Mouse (Mus musculus) C2C12 (cell line): Measurements from ENCODE around the gene Cep170b. TPM values are rescaled to one million over a fixed set of nuclear protein-coding genes. Genes with fewer than 3 reads are reported as not detected.

Experiments
- H3K27me3 ChIP-seq: one replicate; pipeline ENCODE4 v1.6.1; 2011; ENCODE audit not compliant: control insufficient read depth, insufficient read depth, insufficient read length
- H3K36me3 ChIP-seq: one replicate; pipeline ENCODE4 v1.6.1; 2011; ENCODE audit not compliant: control insufficient read depth, insufficient read depth
- H3K4me3 ChIP-seq: one replicate; pipeline ENCODE4 v1.5.1; 2011; ENCODE audit warnings: mild to moderate bottlenecking, control low read depth; ENCODE audit not compliant: poor library complexity, insufficient read depth, severe bottlenecking
- H3K79me2 ChIP-seq: one replicate; pipeline ENCODE4 v1.6.1; 2011; ENCODE audit not compliant: control insufficient read depth, insufficient read depth
- H3K79me3 ChIP-seq: one replicate; pipeline ENCODE4 v1.6.1; 2011; ENCODE audit warnings: low read depth, control low read depth
- H3ac ChIP-seq: one replicate; pipeline ENCODE3; 2011; ENCODE audit warnings: low read depth; ENCODE audit not compliant: control insufficient read depth, insufficient read length
- CEBPB ChIP-seq: IDR thresholded peaks from one replicate; pipeline ENCODE4 v1.6.1; 2011; ENCODE audit warnings: low read depth, mild to moderate bottlenecking, control low read depth, moderate library complexity
- CTCF ChIP-seq: IDR thresholded peaks from one replicate; pipeline ENCODE4 v1.5.1; 2011; ENCODE audit not compliant: control insufficient read depth, insufficient read depth, insufficient read length
- FOSL1 ChIP-seq: IDR thresholded peaks from one replicate; pipeline ENCODE4 v1.8.0; 2011; ENCODE audit warnings: mild to moderate bottlenecking, low read length; ENCODE audit not compliant: poor library complexity, insufficient read depth, severe bottlenecking
- MAX ChIP-seq: IDR thresholded peaks from one replicate; pipeline ENCODE4 v1.6.1; 2011; ENCODE audit warnings: mild to moderate bottlenecking, control low read depth
- MYOD1 ChIP-seq: IDR thresholded peaks from one replicate; pipeline ENCODE4 v1.6.1; 2011; ENCODE audit warnings: low read depth; ENCODE audit not compliant: control insufficient read depth, insufficient read length
- MYOG ChIP-seq: IDR thresholded peaks from one replicate; pipeline ENCODE4 v1.6.1; 2011; ENCODE audit not compliant: control insufficient read depth, insufficient read length; ENCODE audit errors: extremely low read depth
- USF1 ChIP-seq: IDR thresholded peaks from one replicate; pipeline ENCODE4 v1.6.1; 2011; ENCODE audit warnings: low read depth, mild to moderate bottlenecking, control low read depth, moderate library complexity
- polyA plus RNA-seq: library from polyadenylated mRNA; unstranded; fragments of >200 nt; fragmentation: generic; extraction: Trizol; gene quantifications from one replicate; pipeline ENCODE4 v1.2.1, GENCODE M21; 2012; ENCODE audit warnings: missing spikeins

Cep170b gene
- polyA plus RNA-seq, 1 experiment = 33.3 TPM

- H3K36me3 ChIP-seq = no peaks in the 10 kb centered on the region
- no peak overlapping the region for H3K4me3 ChIP-seq
- H3K79me2 ChIP-seq = no peaks in the 10 kb centered on the region
- no peaks in the 10 kb centered on the region for H3K79me3 ChIP-seq
- TF ChIP-seq CEBPB (no peak), USF1 (no peak), CTCF (no peak), MYOD1 (no peak), MYOG (no peak), FOSL1 (no peak), MAX (no peak)
- no peak overlapping the region for H3ac ChIP-seq
- H3K27me3 ChIP-seq = peaks cover 4% of the 10 kb centered on the region
Observed at GRCm38 (mm10) chr12:112713984-112714383, 6.3 kb upstream of the Cep170b start.

DNA sequence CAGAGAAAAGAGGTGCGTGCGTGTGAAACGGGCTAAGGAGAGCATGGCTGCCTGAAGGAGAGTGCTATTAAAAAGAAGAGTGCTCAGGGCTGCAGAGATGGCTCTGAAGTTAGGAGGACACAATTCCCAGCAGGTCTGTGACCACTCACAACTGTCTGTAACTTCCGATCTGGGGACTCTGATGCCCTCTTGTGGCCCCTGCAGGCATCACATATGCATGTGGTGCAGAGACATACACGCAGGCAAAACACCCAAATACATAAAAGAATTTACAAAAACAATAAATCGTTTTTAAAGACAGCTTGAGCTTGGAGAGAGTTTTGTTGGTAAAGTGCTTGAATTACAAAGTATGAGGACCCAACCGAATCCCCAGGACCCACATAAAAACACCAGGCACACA is 3.1 kb upstream of the Cep170b start:
- TF ChIP-seq MYOD1 (no peak), USF1 (no peak), MYOG (no peak), FOSL1 (no peak), MAX (no peak), CEBPB (no peak), CTCF (peak; percentile 52)
- H3K4me3 ChIP-seq = no peak overlapping the region
- H3ac ChIP-seq = no peak overlapping the region
- H3K27me3 ChIP-seq = no peaks in the 10 kb centered on the region
- H3K36me3 ChIP-seq = no peaks in the 10 kb centered on the region
- H3K79me3 ChIP-seq = no peaks in the 10 kb centered on the region
- no peaks in the 10 kb centered on the region for H3K79me2 ChIP-seq

DNA sequence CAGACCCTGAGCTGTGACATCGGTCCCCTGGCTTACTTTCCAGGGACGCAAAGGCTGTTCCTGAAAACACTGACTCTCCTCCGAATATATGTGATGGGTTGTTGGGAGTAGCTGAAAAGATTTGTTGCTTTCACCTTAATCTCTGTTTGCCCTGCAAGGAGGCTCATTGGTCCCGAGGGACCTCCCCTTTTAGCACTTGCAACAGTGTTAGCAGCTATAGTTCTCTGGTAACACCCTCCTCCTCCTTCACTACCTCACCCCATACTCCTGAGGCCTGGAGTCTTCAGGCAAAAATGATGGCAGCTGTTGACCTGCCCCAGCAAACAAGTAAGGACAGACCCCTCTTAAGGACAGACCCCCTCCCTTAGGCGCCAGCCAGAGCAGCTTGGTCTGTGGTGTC is 1.3 kb upstream of the Cep170b start:
- H3K79me2 ChIP-seq = peaks cover 14% of the 10 kb centered on the region
- H3K4me3 ChIP-seq = no peak overlapping the region
- TF ChIP-seq CEBPB = no peak
- no peak for TF ChIP-seq MAX
- TF ChIP-seq FOSL1 = no peak
- no peak for TF ChIP-seq MYOG
- no peak for TF ChIP-seq CTCF
- no peak for TF ChIP-seq USF1
- no peak for TF ChIP-seq MYOD1
- H3ac ChIP-seq = no peak overlapping the region
- H3K79me3 ChIP-seq = no peaks in the 10 kb centered on the region
- H3K36me3 ChIP-seq = no peaks in the 10 kb centered on the region
- no peaks in the 10 kb centered on the region for H3K27me3 ChIP-seq

- no peak overlapping the region for H3K4me3 ChIP-seq
- H3K36me3 ChIP-seq = peaks cover 13% of the 10 kb centered on the region
- H3ac ChIP-seq = no peak overlapping the region
- H3K79me2 ChIP-seq = peaks cover 30% of the 10 kb centered on the region
- no peak for TF ChIP-seq MYOD1
- no peak for TF ChIP-seq CEBPB
- no peak for TF ChIP-seq USF1
- no peak for TF ChIP-seq CTCF
- no peaks in the 10 kb centered on the region for H3K27me3 ChIP-seq
- peaks cover 5% of the 10 kb centered on the region for H3K79me3 ChIP-seq
Observed at GRCm38 (mm10) chr12:112720890-112721423, 702 bp downstream of the Cep170b start.

GRCm38 (mm10) chr12:112721424-112722239 is 1.4 kb downstream of the Cep170b start:
- TF ChIP-seq MYOD1 (no peak), USF1 (no peak), MAX (no peak), CTCF (no peak), MYOG (no peak), FOSL1 (no peak), CEBPB (no peak)
- no peaks in the 10 kb centered on the region for H3K27me3 ChIP-seq
- peak overlapping the region; percentile 55 for H3K4me3 ChIP-seq
- peaks cover 5% of the 10 kb centered on the region for H3K79me3 ChIP-seq
- H3K79me2 ChIP-seq = peaks cover 36% of the 10 kb centered on the region
- peak overlapping the region; percentile 96 for H3ac ChIP-seq
- H3K36me3 ChIP-seq = peaks cover 13% of the 10 kb centered on the region
